Mouse (Mus musculus) ES-CJ7 (cell line): ENCODE measurements at regions not wholly inside any gene's neighbourhood (a gene's known extent, or its start where the extent isn't known, plus 50 kb on each side); places are given as distances from the start of the nearest gene placed in this dataset.
"Not testable (repeated sequence)": the region's sequence is repeated elsewhere in the genome, so short reads cannot be mapped to it uniquely, and the experiment has no call there.

Experiments used
- DNase-seq: peaks from one replicate; pipeline ENCODE4 v3.0.0; 2011; ENCODE audit warnings: low read depth, low spot score

GRCm38 (mm10) chr1:107677404-107677803 is 87.6 kb downstream of the Serpinb8 start:
- no peak for DNase-seq

GRCm38 (mm10) chr1:107696858-107697257 is 107.1 kb downstream of the Serpinb8 start:
- DNase-seq, result peak; percentile 4

- DNase-seq, result no peak
Measured at GRCm38 (mm10) chr1:107706108-107706548, 116.3 kb downstream of the Serpinb8 start.

- DNase-seq, result peak; percentile 4
Measured at GRCm38 (mm10) chr1:107708601-107709000, 118.8 kb downstream of the Serpinb8 start.

GRCm38 (mm10) chr1:107714869-107715268 is 125.1 kb downstream of the Serpinb8 start:
- DNase-seq, result no peak

- DNase-seq, result no peak
Measured at GRCm38 (mm10) chr1:107719304-107719703, 129.5 kb downstream of the Serpinb8 start.

GRCm38 (mm10) chr1:107728113-107728839 is 138.5 kb downstream of the Serpinb8 start:
- DNase-seq, result no peak

GRCm38 (mm10) chr1:107765307-107765706 is 175.5 kb downstream of the Serpinb8 start:
- DNase-seq, result no peak

- DNase-seq, result no peak
Measured at GRCm38 (mm10) chr1:107767198-107767947, 177.6 kb downstream of the Serpinb8 start.

- no peak for DNase-seq
Measured at GRCm38 (mm10) chr1:107772967-107773366, 183.2 kb downstream of the Serpinb8 start.

- DNase-seq, result no peak
Measured at GRCm38 (mm10) chr1:107783079-107783478, 193.3 kb downstream of the Serpinb8 start.

GRCm38 (mm10) chr1:107805823-107806222 is 216.0 kb downstream of the Serpinb8 start:
- no peak for DNase-seq

- not testable (repeated sequence) for DNase-seq
Measured at GRCm38 (mm10) chr1:107807367-107807766, 217.6 kb downstream of the Serpinb8 start.

GRCm38 (mm10) chr1:107811136-107811535 is 221.3 kb downstream of the Serpinb8 start:
- no peak for DNase-seq

GRCm38 (mm10) chr1:107811859-107812258 is 222.1 kb downstream of the Serpinb8 start:
- DNase-seq, result no peak

GRCm38 (mm10) chr1:107837877-107838276 is 248.1 kb downstream of the Serpinb8 start:
- DNase-seq, result no peak

GRCm38 (mm10) chr1:107852386-107852785 is 262.6 kb downstream of the Serpinb8 start:
- DNase-seq, result no peak

GRCm38 (mm10) chr1:107853001-107853400 is 263.2 kb downstream of the Serpinb8 start:
- DNase-seq, result no peak

GRCm38 (mm10) chr1:107897743-107898437 is 308.1 kb downstream of the Serpinb8 start:
- DNase-seq, result no peak

- no peak for DNase-seq
Measured at GRCm38 (mm10) chr1:107899261-107899660, 309.5 kb downstream of the Serpinb8 start.

- no peak for DNase-seq
Measured at GRCm38 (mm10) chr1:107900449-107900848, 310.6 kb downstream of the Serpinb8 start.

- no peak for DNase-seq
Measured at GRCm38 (mm10) chr1:107900913-107901312, 311.1 kb downstream of the Serpinb8 start.
